Mouse (Mus musculus): ENCODE results near the gene Clstn2.

The Clstn2 gene

DNA sequence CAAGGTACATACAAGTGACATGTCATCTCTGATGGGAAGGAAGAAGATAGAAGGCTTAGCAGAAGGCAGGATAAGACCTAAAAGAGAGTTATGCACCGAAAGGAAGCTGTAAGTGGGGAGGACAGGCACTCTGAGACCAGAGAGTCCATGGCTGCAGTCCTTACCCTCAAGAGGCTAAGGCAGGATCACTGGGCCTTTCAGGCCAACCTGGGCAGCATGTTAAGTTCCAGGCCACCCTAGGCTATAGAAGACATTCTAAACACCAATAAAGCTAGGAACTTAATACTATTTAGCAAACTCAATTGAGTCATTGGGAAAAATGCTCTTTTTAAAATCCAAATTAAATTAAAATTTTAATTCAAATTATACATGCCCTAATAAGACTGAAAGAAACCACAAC, 258.0 kb downstream of the Clstn2 start:
- DNase-seq (ENCODE audit: low spot score), result no peak

DNA sequence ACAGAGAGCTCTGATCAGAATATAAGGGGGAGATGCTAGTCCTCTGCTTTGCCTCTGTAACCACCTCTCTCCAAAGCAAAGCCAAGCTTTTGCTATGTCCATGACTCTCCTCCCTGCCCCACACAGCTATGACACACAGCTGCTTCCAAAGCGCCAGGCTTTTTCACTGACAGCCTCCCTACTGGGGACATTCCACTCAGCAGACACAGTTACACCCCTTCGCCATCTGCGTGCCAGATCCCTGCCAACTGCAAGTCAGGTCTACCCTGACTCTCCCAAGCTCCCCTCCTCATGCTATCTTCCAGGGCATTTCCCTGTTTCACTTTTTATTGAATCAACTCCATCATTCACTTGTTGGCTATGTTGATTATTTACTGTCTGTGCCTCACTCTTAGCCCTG, 259.1 kb downstream of the Clstn2 start:
- DNase-seq (ENCODE audit: low spot score), result no peak

DNA sequence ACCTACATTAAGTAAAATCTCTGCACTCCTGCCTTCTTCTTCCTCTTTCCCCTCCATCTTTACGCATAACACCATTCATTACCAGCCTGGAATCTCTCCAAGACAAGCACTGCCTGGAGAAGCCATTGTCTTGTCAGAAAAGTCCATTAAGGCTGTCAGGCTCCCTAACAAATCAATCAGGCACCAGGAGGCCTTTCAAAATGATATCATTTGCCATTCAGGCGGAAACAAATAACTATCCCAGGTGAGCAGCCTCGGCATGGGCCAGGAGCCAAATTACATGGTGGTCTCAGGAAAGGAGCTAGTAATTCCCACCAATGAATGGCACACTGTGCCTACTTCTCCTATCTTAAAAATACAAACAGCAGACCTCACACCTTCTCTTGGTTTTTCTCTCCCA, 260.6 kb downstream of the Clstn2 start:
- DNase-seq (ENCODE audit: low spot score), result no peak

DNA sequence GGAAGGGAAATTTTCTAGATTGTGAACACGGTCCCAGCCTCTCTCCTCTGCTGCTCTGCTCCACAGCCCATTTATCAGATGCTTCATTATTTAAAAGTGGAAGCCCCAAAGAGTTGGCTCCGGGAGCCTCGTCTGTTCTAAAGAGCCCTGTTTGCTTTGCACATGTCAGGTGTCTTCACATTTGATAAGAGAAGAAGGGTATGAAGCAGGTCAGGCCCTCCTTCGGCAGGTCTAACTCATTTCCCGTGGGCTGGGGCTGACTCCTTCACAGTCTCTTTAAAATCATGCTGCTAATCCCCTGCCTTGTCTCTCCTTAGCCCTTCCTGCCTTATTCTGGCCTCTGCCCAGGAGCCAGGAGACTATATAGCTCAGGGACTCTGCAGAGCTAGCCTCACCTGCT, 263.6 kb downstream of the Clstn2 start:
- DNase-seq (ENCODE audit: low spot score), result no peak

DNA sequence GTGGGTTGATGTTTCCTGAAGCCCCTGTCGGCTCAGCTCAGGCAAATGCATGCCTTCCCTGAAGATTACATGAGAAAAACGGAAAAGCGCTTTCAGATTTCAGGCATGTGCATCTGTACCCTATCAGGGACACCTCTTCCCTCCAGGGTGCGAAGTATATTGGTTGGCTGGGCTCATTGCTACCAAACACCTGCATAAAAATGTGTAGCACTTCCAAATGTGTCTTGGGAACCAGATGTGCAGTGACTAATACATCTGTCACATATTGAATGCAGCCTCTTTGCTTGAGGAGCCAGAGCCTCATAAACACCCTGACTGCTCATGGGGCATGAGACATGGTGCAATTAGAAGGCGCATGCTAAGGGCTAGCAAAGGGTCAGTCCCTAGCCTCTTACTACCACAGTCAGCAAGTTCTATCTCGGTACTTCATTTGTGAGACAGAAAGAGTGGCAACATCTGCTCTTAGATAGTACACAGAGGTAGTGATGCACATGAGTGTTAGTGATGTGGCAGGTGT, 267.7 kb downstream of the Clstn2 start:
- DNase-seq (ENCODE audit: low spot score), result no peak

DNA sequence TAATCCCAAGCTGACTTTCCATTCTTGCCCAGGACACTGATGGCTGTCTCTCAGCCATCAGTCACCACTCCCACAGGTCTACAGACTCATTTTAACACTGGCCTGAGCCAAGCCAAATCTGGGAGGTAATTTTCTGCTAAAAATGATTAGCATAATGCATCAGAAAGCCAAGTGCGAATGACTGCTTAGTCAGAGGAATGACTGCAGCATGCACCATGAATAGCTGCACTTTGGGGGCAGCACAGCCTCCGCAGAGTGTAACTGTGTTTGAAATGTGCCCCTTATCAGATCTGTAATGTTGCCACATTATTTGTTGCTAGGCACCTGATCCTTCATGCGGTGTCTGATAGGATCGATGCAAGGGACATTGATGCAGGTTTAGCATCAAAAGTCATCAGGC, 269.9 kb downstream of the Clstn2 start:
- no peak for DNase-seq (ENCODE audit: low spot score)

DNA sequence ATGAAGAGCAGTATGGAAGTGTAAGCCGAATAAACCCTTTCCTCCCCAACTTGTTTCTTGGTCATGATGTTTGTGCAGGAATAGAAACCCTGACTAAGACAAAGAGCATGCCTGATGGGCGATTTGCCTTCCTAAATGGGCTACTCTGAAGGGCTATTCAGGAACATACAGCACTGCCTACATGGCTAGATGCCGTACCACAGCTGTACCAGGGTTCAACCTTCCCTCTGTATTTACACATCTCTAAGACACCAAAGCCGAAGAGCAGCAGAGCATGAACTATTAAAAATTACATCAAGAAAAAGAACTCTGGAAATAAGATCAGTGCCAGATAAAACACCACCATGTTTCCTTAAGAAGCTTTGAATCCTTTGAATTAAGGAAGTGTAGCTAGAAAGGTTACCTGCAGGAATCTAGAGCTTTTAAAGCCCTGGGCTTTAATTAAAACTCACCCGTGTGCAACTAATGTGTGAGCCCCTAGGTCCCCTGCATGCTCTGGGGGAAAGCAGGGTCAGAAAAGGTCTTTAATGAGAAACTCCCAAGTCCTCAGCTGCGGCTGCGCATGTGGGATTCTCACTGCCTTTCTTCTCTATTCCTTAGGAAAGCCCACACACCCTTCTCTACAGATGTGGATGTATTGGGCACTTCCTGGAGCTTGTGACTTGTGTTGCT, 277.2 kb downstream of the Clstn2 start:
- no peak for DNase-seq (ENCODE audit: low spot score)

DNA sequence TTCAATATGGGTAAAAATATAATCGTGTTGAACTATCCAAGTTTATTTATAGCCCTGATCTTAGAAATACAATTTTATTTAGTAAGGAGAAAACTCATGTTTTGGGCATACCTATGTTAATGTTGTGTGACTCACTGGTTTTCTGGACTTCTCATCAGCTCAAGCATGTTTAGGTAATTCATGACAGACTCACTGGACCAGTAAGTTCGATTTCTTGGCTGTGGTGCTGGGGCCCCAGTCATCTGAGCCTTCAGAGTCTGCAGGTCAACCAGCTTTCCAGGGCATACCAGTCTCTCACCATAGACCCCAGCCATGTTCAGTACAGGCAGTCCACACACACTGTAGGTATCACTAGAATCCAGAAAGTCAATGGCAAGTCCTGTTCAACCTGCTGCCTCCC, 279.3 kb downstream of the Clstn2 start:
- no peak for DNase-seq (ENCODE audit: low spot score)

DNA sequence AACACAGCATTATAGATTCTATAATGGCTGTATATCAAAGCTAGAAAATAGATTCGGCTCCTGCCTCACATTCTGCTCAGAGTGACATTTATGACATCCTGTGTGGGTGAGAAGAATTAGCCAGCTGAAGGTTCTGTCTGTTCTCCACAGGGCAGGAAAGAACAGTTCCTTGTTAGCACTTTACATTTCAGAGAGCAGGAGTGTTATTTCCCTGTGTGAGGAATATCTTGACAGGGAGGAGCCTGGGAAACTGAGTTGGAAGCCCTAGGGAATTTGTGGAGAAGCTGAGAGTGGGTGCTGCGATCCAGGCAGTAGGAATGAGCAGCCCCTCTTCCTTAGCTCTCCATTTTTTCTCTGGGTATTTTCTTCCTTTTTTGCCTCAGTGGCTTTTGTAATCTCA, 286.4 kb downstream of the Clstn2 start:
- DNase-seq (ENCODE audit: low spot score), result no peak

DNA sequence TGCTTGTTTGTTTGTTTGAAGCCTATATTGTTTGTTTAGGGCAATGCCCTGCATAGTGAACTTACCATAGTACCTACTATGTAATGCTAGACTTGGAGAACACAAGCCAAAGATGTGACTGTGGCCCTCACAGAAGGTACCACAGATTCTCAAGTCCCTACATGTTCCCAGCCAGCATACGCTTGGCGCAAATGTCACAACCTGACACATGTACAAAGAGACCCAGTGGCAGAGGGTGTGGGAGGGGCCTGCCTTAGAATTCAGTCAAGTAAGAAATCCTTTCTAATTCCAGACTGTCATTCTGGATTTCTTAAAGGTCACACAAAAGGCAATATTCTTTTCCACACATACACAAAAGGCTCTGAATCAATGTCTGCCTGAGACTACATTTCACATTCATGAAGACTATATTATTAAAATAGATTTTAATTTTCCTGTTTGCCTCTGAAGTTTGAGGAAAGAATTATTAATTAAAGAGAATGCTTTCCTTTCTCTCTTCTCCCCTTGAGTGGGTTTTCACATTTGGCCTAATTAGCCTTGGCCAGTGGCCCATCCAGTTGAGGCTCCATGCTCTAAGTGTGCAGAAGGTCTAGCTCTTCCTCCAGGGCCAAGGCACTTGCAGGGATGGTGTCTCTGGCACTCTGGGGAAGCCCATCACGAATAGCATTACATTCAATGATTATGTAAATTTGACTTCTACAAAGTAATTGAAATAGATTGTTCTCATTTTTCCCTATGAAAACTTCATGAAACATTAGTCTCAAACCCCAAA, 305.1 kb downstream of the Clstn2 start:
- DNase-seq (ENCODE audit: low spot score), result no peak

DNA sequence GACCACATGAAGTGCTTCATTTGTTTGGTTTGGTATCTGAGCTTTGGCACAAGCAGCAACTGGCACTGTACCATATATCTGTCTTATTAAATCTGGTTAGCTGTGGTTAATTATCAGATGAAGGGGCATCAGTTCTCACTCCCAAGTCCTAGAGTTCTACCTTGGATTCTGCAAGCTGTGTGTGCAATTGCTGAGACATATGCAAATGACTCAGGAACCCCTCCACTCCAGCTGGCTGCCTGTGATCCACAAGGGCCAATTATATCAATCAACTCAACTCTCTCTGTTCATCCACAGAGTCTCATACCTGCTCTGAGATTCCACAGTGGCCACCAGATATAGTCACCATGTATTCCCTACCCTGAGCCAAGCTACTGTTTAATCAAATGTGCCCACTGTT, 315.3 kb downstream of the Clstn2 start:
- DNase-seq (ENCODE audit: low spot score), result no peak

DNA sequence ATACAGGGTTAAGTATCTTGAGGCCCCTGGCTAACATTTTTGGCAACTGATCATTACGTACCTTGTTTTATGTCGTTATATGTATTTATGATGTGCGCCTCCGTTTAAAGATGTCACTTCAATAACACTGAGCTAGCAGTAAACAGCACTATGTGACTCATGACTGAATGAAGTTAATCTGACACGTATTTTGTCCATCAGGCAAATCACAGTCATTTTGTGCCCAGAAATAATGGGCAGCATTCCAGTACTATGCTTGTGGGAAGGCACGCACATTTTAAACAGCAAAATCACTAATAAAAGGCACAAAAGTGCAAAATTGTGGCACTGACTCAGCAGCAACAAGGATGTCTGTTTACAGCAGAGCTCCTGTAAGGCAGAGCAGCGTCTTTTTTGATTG, 316.0 kb downstream of the Clstn2 start:
- no peak for DNase-seq (ENCODE audit: low spot score)

DNA sequence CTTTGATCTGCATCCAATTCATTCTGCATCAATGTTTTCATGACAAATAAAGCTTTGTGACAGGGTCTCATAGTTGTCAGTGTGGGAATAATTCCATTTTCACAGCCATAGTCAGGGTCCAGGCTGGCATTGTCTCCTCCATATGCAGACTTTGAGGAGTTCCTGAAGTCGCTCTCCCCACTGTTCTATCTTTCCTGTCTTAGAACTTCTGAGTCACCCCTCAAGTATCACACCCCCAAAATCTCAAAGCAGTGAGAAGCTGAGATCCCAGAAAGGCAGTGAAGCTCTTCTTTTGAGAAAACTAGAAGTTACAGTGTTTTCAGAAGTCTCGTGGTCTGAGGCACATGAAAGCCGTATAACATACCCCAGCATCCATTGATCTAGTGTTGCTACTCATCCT, 320.1 kb downstream of the Clstn2 start:
- DNase-seq (ENCODE audit: low spot score), result no peak

DNA sequence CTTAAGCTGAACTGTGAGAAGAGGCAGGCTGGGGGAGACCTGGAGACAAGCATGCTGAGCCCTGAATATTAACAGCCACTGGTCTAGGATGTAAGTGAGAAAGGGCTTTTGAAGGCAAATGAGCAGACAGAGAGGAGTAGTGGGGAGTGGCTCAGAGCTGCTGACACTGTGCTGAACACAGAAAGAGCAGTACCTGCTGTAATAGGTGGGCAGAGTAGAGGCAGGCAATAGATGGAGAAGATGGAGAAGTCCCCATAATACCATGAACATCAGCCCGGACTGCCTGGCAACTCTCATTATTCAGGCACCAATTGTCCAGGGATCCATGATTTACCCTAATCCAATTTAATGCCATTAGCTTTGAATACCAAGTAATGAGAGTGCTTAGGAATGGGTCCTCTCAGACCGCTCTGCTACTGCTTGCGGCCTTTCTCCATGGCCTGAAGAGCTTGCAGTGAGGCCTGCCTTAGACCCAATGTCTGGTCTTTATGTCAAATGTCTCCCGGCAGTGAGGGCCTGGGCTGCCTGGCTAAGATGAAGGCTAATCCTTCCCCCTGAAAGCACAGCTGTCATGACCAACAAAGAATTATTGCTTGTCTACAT, 329.0 kb downstream of the Clstn2 start:
- DNase-seq (ENCODE audit: low spot score), result no peak

DNA sequence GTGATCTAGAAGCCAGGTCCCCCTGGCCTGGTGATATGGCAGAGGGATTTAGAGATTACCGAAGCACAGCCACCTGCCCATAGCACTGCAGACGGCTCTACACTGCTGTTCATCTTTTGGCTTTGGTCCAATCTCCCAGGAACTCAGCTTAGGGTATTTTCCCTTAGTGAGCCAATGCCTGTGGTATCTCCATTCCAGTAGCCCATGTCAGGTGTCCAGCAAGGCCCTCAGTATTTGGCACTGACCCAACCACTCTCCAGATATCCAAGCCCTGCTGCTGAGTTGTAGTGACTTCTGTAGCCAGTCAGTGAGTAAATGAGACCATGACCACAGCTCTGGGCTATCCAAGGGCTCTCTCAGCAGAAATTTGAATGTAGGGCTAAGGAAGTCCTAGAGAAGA, 330.0 kb downstream of the Clstn2 start:
- no peak for DNase-seq (ENCODE audit: low spot score)

DNA sequence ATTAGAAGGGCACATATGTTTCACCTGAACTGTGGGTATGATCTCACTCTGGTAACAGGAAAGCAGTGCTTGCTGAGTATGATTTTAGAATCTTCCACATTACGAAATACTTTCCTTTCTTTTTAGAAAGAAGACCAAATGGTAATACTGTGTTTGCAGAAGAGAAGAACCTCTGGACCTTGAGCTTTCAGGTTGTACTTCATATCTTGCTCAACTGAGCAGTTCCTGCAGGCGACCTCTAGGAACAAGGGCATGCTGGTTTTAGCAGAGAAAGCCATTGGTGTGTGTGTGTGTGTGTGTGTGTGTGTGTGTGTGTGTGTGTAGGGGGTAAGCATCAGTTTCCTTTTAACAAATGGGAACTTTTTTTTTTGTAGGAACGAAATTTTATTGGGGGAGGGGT, 333.0 kb downstream of the Clstn2 start:
- DNase-seq (ENCODE audit: low spot score), result no peak

DNA sequence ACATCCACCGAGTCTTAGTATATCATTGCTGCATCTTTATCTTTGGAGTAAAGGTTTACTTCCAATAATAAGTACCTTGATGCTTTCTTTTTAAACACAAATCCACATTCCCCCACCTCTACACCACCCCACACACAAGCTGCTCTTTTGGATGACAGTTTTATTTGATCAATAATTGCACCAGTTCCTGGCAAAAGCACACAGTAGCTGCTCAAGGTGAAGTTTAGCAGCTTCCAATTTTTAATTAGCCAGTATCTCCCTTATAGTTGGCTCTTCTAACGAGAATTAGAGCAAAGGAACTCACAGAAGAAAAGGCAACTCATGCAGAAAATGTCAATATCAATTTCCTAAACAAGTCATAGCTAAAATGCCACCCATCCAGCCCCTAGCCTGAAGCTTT, 334.0 kb downstream of the Clstn2 start:
- DNase-seq (ENCODE audit: low spot score), result no peak

DNA sequence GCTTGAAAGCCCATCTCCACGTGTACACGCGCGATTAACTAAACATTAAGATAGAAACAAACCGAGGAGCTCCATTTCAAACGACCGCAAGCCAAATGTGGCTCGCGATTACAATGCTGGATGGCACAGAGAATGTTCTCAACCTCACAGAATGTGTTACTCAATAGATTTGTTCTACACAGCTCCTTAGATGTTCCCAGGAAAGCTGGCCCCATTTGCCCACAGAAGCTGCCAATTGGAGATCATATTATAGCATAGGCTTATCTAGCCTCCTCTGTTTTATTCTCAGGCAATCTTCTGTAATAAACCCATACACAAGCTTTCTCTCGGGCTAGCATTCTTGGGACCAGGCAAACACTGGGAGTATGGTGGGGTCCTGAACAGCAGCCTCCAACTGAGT, 334.9 kb downstream of the Clstn2 start:
- no peak for DNase-seq (ENCODE audit: low spot score)

DNA sequence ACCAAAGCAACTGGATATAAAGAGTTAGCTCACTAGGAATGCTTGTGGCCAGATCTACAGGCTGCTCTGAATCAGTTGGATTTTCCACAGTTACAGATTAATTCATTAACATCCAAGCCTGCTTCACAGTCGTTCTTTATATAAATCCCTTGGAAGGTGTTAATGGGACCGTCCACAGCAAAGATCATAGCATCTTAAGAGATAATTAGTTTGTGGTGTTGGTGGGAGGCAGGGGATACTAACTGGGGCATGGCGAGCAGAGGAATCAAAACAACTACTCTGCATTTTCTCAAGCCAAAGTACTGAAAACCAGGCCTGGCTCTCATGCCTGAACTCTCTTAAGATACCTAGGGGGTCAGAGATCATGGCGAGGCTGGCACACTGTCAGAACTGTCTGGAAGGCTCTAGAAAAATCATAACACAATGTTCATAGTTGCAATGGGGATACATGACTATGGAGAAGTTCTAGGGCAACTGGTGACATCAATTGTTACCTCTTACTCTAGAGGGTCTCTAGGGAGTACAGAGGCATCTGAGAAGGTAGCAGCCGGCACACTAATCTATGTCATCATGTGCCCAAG, 336.2 kb downstream of the Clstn2 start:
- no peak for DNase-seq (ENCODE audit: low spot score)

DNA sequence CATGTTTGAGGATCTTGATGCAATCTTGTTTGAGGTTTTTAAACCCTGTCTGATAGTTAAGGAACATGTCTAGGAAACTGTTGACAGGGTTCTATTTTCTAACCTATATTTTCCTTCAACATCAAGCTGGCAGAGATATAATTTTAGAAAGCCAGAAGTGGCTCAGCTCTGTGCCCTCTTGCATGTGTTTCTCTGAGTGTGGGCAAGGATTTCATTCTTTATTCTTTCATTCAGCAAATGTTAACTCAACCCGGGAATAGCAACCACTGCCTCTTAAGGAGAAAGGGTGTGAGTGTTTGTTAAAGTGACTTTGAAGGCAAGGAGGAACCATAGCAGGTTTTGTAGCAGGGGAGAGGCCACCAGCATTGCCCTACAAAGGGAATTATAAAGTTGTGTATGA, 337.7 kb downstream of the Clstn2 start:
- DNase-seq (ENCODE audit: low spot score), result no peak

DNA sequence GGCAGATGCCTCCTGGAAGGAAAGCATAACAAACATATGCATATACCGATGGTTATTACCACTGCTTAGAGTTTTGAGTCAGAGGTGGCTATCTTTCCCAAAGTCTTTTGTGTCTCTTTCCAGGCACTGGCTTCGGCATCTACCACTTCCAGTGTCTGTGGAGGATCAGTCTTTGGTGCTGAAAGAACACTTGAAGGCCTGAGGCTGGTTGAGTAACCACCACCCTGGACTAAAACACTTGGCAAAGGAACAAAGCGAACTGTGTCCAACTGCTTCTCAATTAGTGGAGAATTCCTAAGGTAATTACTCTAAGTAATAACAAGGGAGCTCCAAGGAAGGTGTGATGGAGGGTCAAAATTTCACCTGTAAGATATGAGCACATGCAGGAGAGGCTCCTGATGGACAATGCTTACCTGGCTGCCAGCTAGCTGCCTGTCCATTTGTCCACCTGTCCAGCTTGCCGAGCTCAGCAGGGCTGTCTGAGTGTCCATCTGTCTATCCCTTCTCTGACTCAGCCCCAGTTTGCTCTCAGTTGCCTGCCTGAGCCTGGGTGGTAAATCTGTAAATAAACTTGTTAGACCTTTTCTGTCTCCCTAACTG, 346.1 kb downstream of the Clstn2 start:
- no peak for DNase-seq (ENCODE audit: low spot score)

DNA sequence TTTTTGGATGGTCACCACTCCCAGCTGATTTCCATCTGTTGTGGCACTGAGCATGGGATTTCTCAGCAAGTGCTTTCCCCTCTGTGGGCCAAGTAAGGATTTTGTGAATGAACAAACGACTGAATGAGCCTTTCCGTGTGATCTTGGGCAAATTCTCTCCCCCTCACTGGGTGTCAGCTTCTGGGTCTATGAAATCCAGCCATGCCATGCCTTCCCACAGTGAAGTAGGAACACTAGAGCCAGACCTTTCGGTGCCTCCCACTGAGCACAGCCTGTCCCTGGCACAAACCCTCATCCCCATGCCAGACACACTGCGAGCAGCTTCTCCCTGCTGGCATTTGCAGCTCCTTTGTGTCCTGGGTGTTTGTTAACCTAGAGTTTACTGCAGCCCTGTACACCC, 347.3 kb downstream of the Clstn2 start:
- no peak for DNase-seq (ENCODE audit: low spot score)

DNA sequence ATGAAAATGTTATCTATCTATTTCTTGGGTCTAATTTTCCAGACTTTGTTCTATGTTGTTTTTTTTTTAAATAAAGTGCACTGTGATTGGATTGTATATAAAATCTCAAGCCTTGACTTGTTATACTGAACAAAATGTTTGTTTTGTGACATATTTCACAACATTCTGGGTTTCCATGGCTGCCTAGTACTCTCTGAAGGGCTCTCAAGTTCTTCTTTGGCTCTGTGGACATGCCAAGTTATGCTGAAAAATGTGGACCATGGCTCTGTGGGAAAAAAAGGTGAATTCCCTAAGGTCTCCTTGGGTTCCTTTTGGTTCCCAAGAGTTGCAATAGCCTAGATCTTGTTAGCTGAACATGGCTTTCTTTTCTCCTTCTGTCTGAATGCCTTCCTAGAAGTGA, 353.1 kb downstream of the Clstn2 start:
- DNase-seq (ENCODE audit: low spot score), result no peak

Data from c-Kit-positive CD71-positive TER-119-positive erythroid progenitor cells, embryonic 14.5 days (primary cell).